Mouse (Mus musculus): Measurements from ENCODE around the gene C1galt1. TPM values are rescaled to one million over a fixed set of nuclear protein-coding genes. Genes with fewer than 3 reads are reported as not detected.

Gene C1galt1
- polyA plus RNA-seq, 1 experiment from 2014 or later: 4.5 TPM

DNA sequence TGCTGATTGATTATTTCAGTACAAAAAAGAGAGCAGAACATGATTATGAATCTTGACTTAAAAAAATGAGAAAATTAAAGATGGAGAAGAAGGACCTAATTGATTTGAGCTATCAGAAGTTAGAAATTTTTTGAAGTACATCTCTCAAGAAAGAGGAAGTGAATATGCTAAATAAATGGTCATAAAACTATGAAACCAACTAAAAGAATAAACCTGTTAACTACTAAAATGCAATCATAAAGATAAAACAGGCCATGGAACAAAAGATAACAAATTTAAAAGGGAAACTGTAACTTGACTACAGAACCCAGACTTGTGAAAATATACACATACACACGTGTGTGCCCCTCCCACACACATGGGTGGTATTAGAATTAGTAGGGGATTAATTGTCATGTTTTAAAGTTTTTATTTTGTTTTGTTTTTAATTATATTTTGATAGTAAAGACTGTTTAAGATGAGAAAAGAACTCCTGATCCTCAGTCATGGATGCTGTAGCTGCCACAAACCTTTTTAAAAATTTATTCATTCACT is 37.0 kb downstream of the C1galt1 start:
- Histone ChIP-seq H3K27me3 (ENCODE audit: control insufficient read depth, insufficient read depth, low read length) (no peaks in the 10 kb centered on the region), H3K4me3 (ENCODE audit: low read depth, low read length) (no peak overlapping the region), H3K9me3 (replicated peaks; ENCODE audit: control insufficient read depth, low read length) (no peaks in the 10 kb centered on the region), H3K4me2 (no peak overlapping the region), H3K36me3 (ENCODE audit: control insufficient read depth, insufficient read depth, low read length) (no peaks in the 10 kb centered on the region), H3K4me1 (ENCODE audit: control insufficient read depth, insufficient read depth, low read length) (no peaks in the 10 kb centered on the region), H3K27ac (ENCODE audit: low read depth, low read length) (no peak overlapping the region), H3K9ac (ENCODE audit: low read depth, low read length) (no peak overlapping the region)
- WGBS (ENCODE audit: insufficient replicate concordance): 67% methylated on average over 1 of the region's 1 CpGs
- ATAC-seq (replicated peaks; ENCODE audit: insufficient number of reproducible peaks, low FRiP score, low TSS enrichment): no peak

DNA sequence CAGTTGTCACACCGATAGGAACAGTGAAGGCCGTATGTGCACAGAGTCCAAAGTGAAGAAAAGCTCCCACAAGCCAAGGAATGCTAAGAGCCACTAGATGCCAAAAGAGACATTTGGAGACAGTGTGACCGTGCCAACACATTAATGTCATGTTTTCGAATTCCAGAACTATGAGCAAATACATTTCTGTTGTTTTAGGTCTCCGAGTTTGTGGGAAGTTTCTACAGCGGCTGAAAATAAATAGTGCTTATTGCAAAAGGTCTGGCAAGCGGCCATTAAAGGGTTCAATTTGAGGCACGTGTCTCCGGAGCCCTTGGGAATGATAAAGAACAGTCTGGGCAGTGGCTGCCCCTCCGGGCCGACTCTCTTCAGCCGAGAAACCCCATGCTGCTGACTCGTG is 37.9 kb downstream of the C1galt1 start:
- H3K4me3 ChIP-seq (ENCODE audit: low read depth, low read length): no peak overlapping the region
- no peaks in the 10 kb centered on the region for H3K27me3 ChIP-seq (ENCODE audit: control insufficient read depth, insufficient read depth, low read length)
- H3K9me3 ChIP-seq (replicated peaks; ENCODE audit: control insufficient read depth, low read length): no peaks in the 10 kb centered on the region
- H3K9ac ChIP-seq (ENCODE audit: low read depth, low read length): no peak overlapping the region
- no peak overlapping the region for H3K27ac ChIP-seq (ENCODE audit: low read depth, low read length)
- no peak for ATAC-seq (replicated peaks; ENCODE audit: insufficient number of reproducible peaks, low FRiP score, low TSS enrichment)
- WGBS (ENCODE audit: insufficient replicate concordance): 71% methylated on average over 13 of the region's 13 CpGs
- no peaks in the 10 kb centered on the region for H3K36me3 ChIP-seq (ENCODE audit: control insufficient read depth, insufficient read depth, low read length)
- no peaks in the 10 kb centered on the region for H3K4me1 ChIP-seq (ENCODE audit: control insufficient read depth, insufficient read depth, low read length)
- H3K4me2 ChIP-seq: no peak overlapping the region

- no peaks in the 10 kb centered on the region for H3K4me1 ChIP-seq (ENCODE audit: control insufficient read depth, insufficient read depth, low read length)
- H3K36me3 ChIP-seq (ENCODE audit: control insufficient read depth, insufficient read depth, low read length): no peaks in the 10 kb centered on the region
- 64% methylated on average over 5 of the region's 5 CpGs for WGBS (ENCODE audit: insufficient replicate concordance)
- H3K4me2 ChIP-seq: no peak overlapping the region
- no peak for ATAC-seq (replicated peaks; ENCODE audit: insufficient number of reproducible peaks, low FRiP score, low TSS enrichment)
- no peak overlapping the region for H3K9ac ChIP-seq (ENCODE audit: low read depth, low read length)
- H3K9me3 ChIP-seq (replicated peaks; ENCODE audit: control insufficient read depth, low read length): no peaks in the 10 kb centered on the region
- no peak overlapping the region for H3K4me3 ChIP-seq (ENCODE audit: low read depth, low read length)
- H3K27me3 ChIP-seq (ENCODE audit: control insufficient read depth, insufficient read depth, low read length): no peaks in the 10 kb centered on the region
- H3K27ac ChIP-seq (ENCODE audit: low read depth, low read length): no peak overlapping the region
Observed at GRCm38 (mm10) chr6:7885994-7886684, 41.5 kb downstream of the C1galt1 start.

- no peaks in the 10 kb centered on the region for H3K4me1 ChIP-seq (ENCODE audit: control insufficient read depth, insufficient read depth, low read length)
- ATAC-seq (replicated peaks; ENCODE audit: insufficient number of reproducible peaks, low FRiP score, low TSS enrichment): no peak
- no peaks in the 10 kb centered on the region for H3K27me3 ChIP-seq (ENCODE audit: control insufficient read depth, insufficient read depth, low read length)
- no peak overlapping the region for H3K4me3 ChIP-seq (ENCODE audit: low read depth, low read length)
- no peaks in the 10 kb centered on the region for H3K36me3 ChIP-seq (ENCODE audit: control insufficient read depth, insufficient read depth, low read length)
- H3K9ac ChIP-seq (ENCODE audit: low read depth, low read length): no peak overlapping the region
- H3K27ac ChIP-seq (ENCODE audit: low read depth, low read length): no peak overlapping the region
- no peaks in the 10 kb centered on the region for H3K9me3 ChIP-seq (replicated peaks; ENCODE audit: control insufficient read depth, low read length)
- H3K4me2 ChIP-seq: no peak overlapping the region
- WGBS (ENCODE audit: insufficient replicate concordance): 64% methylated on average over 2 of the region's 2 CpGs
Observed at GRCm38 (mm10) chr6:7886685-7887004, 42.0 kb downstream of the C1galt1 start.

DNA sequence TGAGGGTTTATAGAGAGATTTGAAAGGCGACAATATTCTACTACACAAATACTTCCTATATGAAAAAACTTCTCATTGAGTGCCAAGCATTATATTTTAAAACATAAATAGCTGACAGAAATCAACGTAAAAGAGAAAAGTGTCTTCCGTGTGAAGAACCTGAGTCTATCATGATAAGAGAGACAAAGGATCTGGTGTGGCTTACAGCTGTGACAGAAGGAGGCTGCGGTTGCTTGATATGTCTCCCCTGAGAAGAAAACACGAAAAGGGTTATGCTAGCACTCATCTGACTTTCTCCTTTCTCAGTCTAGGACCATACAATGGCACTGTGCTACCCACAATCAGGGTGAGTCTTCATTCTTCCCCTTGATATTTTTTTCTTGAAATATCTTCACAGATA is 51.7 kb downstream of the C1galt1 start:
- ATAC-seq (replicated peaks; ENCODE audit: insufficient number of reproducible peaks, low FRiP score, low TSS enrichment): no peak
- 75% methylated on average over 5 of the region's 5 CpGs for WGBS (ENCODE audit: insufficient replicate concordance)
- Histone ChIP-seq H3K9ac (ENCODE audit: low read depth, low read length) (no peak overlapping the region), H3K4me3 (ENCODE audit: low read depth, low read length) (no peak overlapping the region), H3K27ac (ENCODE audit: low read depth, low read length) (no peak overlapping the region), H3K36me3 (ENCODE audit: control insufficient read depth, insufficient read depth, low read length) (no peaks in the 10 kb centered on the region), H3K4me1 (ENCODE audit: control insufficient read depth, insufficient read depth, low read length) (no peaks in the 10 kb centered on the region), H3K9me3 (replicated peaks; ENCODE audit: control insufficient read depth, low read length) (no peaks in the 10 kb centered on the region), H3K27me3 (ENCODE audit: control insufficient read depth, insufficient read depth, low read length) (no peaks in the 10 kb centered on the region), H3K4me2 (no peak overlapping the region)

DNA sequence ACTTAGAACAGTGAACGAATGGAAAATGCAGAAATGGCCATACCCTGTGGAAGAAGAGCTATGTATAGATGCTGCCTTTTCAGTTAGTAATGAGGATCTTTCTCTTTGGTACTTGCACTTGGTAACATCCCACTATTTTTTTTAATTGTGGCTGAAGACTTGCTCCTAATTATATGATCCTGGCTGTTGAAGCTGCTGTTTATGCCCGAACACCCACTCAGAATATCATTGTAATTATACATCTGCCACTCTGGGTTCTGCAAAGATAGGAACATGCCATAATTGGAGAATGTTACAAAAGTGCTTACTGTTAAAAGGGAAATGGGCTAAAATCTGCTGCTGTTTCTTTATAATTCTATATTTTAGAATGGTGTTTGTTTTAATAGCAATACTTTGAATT is 67.4 kb downstream of the C1galt1 start:
- no peaks in the 10 kb centered on the region for H3K9me3 ChIP-seq (replicated peaks; ENCODE audit: control insufficient read depth, low read length)
- no peaks in the 10 kb centered on the region for H3K4me1 ChIP-seq (ENCODE audit: control insufficient read depth, insufficient read depth, low read length)
- H3K36me3 ChIP-seq (ENCODE audit: control insufficient read depth, insufficient read depth, low read length): no peaks in the 10 kb centered on the region
- H3K27me3 ChIP-seq (ENCODE audit: control insufficient read depth, insufficient read depth, low read length): no peaks in the 10 kb centered on the region
- H3K4me3 ChIP-seq (ENCODE audit: low read depth, low read length): no peak overlapping the region
- no peak overlapping the region for H3K27ac ChIP-seq (ENCODE audit: low read depth, low read length)
- no peak for ATAC-seq (replicated peaks; ENCODE audit: insufficient number of reproducible peaks, low FRiP score, low TSS enrichment)
- H3K4me2 ChIP-seq: no peak overlapping the region
- no peak overlapping the region for H3K9ac ChIP-seq (ENCODE audit: low read depth, low read length)
- 63% methylated on average over 2 of the region's 2 CpGs for WGBS (ENCODE audit: insufficient replicate concordance)

Other genes with a start within 250 kb of the C1galt1 start
- 43.7 and 56.2 TPM in 2 replicates for gene Asns, start 151.6 kb upstream of the C1galt1 start, polyA plus RNA-seq (2014; fragmentation: Nextera tagmentation; extraction: Ambion mirVana)